Mouse (Mus musculus) kidney, embryonic 14.5 days (tissue): ENCODE measurements around the gene Ube2d1. TPM values are rescaled to one million over a fixed set of nuclear protein-coding genes. Genes with fewer than 3 reads are reported as not detected.

Experiments
- ATAC-seq: fragments of 200-750 bp; cut with Nextera tagmentation; 2 replicates; pipeline ENCODE4 v1.8.0; 2017; ENCODE audit warnings: moderate number of reproducible peaks, mild to moderate bottlenecking, moderate TSS enrichment, moderate library complexity; ENCODE audit not compliant: low FRiP score, low TSS enrichment
- H3K27ac ChIP-seq: fragments of 300-500 bp; sonication (generic); 2 replicates; pipeline ENCODE4 v1.5.1; 2014; ENCODE audit warnings: low read depth, mild to moderate bottlenecking, low read length, moderate library complexity, mixed read lengths
- H3K27me3 ChIP-seq: fragments of 300-500 bp; sonication (generic); 2 replicates; pipeline ENCODE4 v1.6.1; 2014; ENCODE audit warnings: mild to moderate bottlenecking, low read length; ENCODE audit not compliant: control insufficient read depth, insufficient read depth
- H3K36me3 ChIP-seq: fragments of 300-500 bp; sonication (generic); 2 replicates; pipeline ENCODE4 v1.6.1; 2014; ENCODE audit warnings: low read length, mixed read lengths; ENCODE audit not compliant: control insufficient read depth, insufficient read depth
- H3K4me1 ChIP-seq: fragments of 300-500 bp; sonication (generic); 2 replicates; pipeline ENCODE4 v1.6.1; 2014; ENCODE audit warnings: low read length, mixed read lengths; ENCODE audit not compliant: control insufficient read depth, insufficient read depth
- H3K4me2 ChIP-seq: fragments of 300-500 bp; sonication (generic); replicated peaks from 2 replicates; pipeline ENCODE4 v1.6.1; 2014; ENCODE audit warnings: low read depth, mild to moderate bottlenecking, low read length
- H3K4me3 ChIP-seq: fragments of 300-500 bp; sonication (generic); 2 replicates; pipeline ENCODE4 v1.5.1; 2014; ENCODE audit warnings: mild to moderate bottlenecking, low read length
- H3K9ac ChIP-seq: fragments of 300-500 bp; sonication (generic); 2 replicates; pipeline ENCODE4 v1.6.1; 2014; ENCODE audit warnings: low read depth, mild to moderate bottlenecking, low read length, moderate library complexity
- H3K9me3 ChIP-seq: fragments of 300-500 bp; sonication (generic); 2 replicates; pipeline ENCODE4 v1.6.1; 2016; ENCODE audit warnings: low read length; ENCODE audit not compliant: control insufficient read depth
- WGBS: fragments of 180-500 bp; shearing (Covaris S2); extraction: QIAGEN DNeasy Blood & Tissue Kit; methylation state at CpG from one replicate; pipeline ENCODE4 v1.1.7; 2014; 5-methylcytosine and 5-hydroxymethylcytosine counted together
- polyA plus RNA-seq: library from polyadenylated mRNA; unstranded; fragments of >200 nt; fragmentation: Nextera tagmentation; extraction: Ambion mirVana; gene quantifications from 2 replicates; pipeline ENCODE4 v1.2.1, GENCODE M21; 2014

The Ube2d1 gene
- polyA plus RNA-seq, 1 experiment from 2014 or later, result 83.1 TPM

DNA sequence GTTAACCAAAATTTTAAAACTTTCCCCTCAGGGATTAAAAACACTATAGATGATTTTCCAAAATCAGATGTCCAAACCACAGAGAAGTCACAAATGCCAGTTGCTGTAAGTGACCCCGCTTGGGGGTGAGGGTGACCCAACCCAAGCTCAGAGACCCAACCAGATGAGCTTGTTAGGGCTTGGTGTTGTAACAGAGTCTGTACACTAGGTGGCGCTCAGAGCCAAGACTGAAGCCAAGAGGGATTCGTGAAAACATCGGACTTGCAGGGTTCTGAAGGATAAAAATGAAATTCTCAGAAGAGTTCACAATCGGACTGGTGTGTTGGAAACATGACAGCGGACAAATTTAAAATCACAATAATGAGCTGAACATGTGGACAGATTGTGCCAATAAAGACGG lies 41.7 kb upstream of the Ube2d1 start:
- no peak; the same call in 1 of the 2 replicates for ATAC-seq
- 16% methylated on average over 7 of the region's 7 CpGs for WGBS

GRCm38 (mm10) chr10:71326123-71326522 lies 41.1 kb upstream of the Ube2d1 start:
- Histone ChIP-seq H3K27me3 (no peaks in the 10 kb centered on the region), H3K9ac (no peak overlapping the region), H3K4me1 (no peaks in the 10 kb centered on the region), H3K4me3 (no peak overlapping the region), H3K4me2 (no peak overlapping the region), H3K27ac (no peak overlapping the region), H3K9me3 (no peaks in the 10 kb centered on the region), H3K36me3 (peaks cover 11% of the 10 kb centered on the region; the same call in 1 of the 2 replicates)
- no peak for ATAC-seq
- WGBS, result 75% methylated on average over 7 of the region's 7 CpGs

More for the DNA sequence above, 41.7 kb upstream of the Ube2d1 start:
- no peaks in the 10 kb centered on the region for H3K27me3 ChIP-seq
- no peaks in the 10 kb centered on the region for H3K4me1 ChIP-seq
- H3K27ac ChIP-seq, result no peak overlapping the region
- no peak overlapping the region for H3K4me3 ChIP-seq
- no peak overlapping the region for H3K4me2 ChIP-seq
- peaks cover 11% of the 10 kb centered on the region; the same call in 1 of the 2 replicates for H3K36me3 ChIP-seq
- H3K9ac ChIP-seq, result no peak overlapping the region
- no peaks in the 10 kb centered on the region for H3K9me3 ChIP-seq

GRCm38 (mm10) chr10:71323669-71324068 lies 38.6 kb upstream of the Ube2d1 start:
- WGBS, result 82% methylated on average over 8 of the region's 8 CpGs
- Histone ChIP-seq H3K27me3 (no peaks in the 10 kb centered on the region), H3K9me3 (no peaks in the 10 kb centered on the region), H3K4me1 (no peaks in the 10 kb centered on the region), H3K27ac (no peak overlapping the region), H3K36me3 (no peaks in the 10 kb centered on the region), H3K9ac (no peak overlapping the region), H3K4me3 (no peak overlapping the region), H3K4me2 (no peak overlapping the region)
- ATAC-seq, result no peak

DNA sequence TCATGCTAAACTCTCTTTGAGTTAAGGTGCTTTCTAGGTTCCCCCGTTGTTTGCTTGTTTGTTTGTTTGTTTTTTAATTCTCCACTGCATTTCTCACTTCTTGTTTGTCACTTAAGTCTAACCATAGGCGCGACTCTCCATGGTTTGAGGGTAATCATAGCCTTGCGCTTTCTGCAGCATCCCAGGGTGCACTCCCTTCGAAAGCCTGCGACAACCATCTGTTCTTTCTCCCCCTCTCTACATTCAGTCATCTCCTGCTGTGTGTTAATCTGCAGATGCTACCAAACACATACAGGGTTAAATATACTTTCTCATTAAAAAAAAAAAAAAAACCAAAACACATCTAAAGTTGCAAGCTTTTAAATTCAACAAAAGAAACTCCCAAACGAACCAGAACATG lies 31.4 kb upstream of the Ube2d1 start:
- Histone ChIP-seq H3K4me2 (no peak overlapping the region), H3K4me1 (no peaks in the 10 kb centered on the region)
- no peak for ATAC-seq

DNA sequence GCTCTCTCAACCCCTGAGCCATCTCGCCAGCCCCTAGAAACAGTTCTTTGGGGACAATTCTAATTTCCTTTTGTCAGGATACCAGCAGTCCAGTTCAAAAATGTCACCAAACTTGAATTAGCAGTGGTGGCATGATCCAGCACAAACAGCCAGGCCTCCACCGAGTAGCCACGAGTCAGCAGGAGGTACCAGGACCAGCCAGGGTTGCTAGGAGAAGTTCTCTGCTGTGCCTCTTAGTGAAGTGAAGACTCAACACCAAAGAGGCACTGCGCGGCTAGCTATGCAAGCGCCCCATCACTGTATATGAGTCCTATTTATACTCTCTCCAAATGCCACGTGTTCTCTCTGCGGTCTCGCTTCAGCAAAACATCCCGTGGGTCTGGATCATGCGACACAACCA lies 31.0 kb upstream of the Ube2d1 start:
- 86% methylated on average over 11 of the region's 11 CpGs for WGBS
- Histone ChIP-seq H3K27me3 (no peaks in the 10 kb centered on the region), H3K9ac (no peak overlapping the region)

More for the DNA sequence above, 31.4 kb upstream of the Ube2d1 start:
- H3K9ac ChIP-seq, result no peak overlapping the region
- H3K36me3 ChIP-seq, result no peaks in the 10 kb centered on the region
- H3K27me3 ChIP-seq, result no peaks in the 10 kb centered on the region
- 81% methylated on average over 7 of the region's 7 CpGs for WGBS
- H3K9me3 ChIP-seq, result no peaks in the 10 kb centered on the region
- no peak overlapping the region for H3K4me3 ChIP-seq
- no peak overlapping the region for H3K27ac ChIP-seq

GRCm38 (mm10) chr10:71314596-71314995 lies 29.5 kb upstream of the Ube2d1 start:
- no peak for ATAC-seq
- no peak overlapping the region for H3K9ac ChIP-seq
- H3K4me2 ChIP-seq, result no peak overlapping the region
- H3K9me3 ChIP-seq, result no peaks in the 10 kb centered on the region
- H3K36me3 ChIP-seq, result no peaks in the 10 kb centered on the region
- no peaks in the 10 kb centered on the region for H3K4me1 ChIP-seq
- 62% methylated on average over 3 of the region's 3 CpGs for WGBS
- no peak overlapping the region for H3K4me3 ChIP-seq
- H3K27ac ChIP-seq, result no peak overlapping the region
- no peaks in the 10 kb centered on the region for H3K27me3 ChIP-seq

More for the DNA sequence above, 31.0 kb upstream of the Ube2d1 start:
- H3K9me3 ChIP-seq, result no peaks in the 10 kb centered on the region
- no peak overlapping the region for H3K4me3 ChIP-seq
- ATAC-seq, result no peak
- no peak overlapping the region for H3K27ac ChIP-seq
- H3K36me3 ChIP-seq, result no peaks in the 10 kb centered on the region
- H3K4me2 ChIP-seq, result no peak overlapping the region
- no peaks in the 10 kb centered on the region for H3K4me1 ChIP-seq

- Histone ChIP-seq H3K27me3 (no peaks in the 10 kb centered on the region), H3K27ac (no peak overlapping the region), H3K9ac (no peak overlapping the region), H3K4me1 (no peaks in the 10 kb centered on the region), H3K4me2 (no peak overlapping the region), H3K9me3 (no peaks in the 10 kb centered on the region), H3K4me3 (no peak overlapping the region), H3K36me3 (no peaks in the 10 kb centered on the region)
- 68% methylated on average over 3 of the region's 3 CpGs for WGBS
- ATAC-seq, result no peak
These were observed 25.2 kb upstream of the Ube2d1 start for GRCm38 (mm10) chr10:71310288-71310687.

GRCm38 (mm10) chr10:71308199-71308598 lies 23.1 kb upstream of the Ube2d1 start:
- Histone ChIP-seq H3K4me3 (no peak overlapping the region), H3K4me1 (no peaks in the 10 kb centered on the region), H3K36me3 (no peaks in the 10 kb centered on the region), H3K27me3 (no peaks in the 10 kb centered on the region), H3K27ac (no peak overlapping the region), H3K4me2 (no peak overlapping the region), H3K9me3 (no peaks in the 10 kb centered on the region), H3K9ac (no peak overlapping the region)
- no peak for ATAC-seq
- 90% methylated on average over 5 of the region's 5 CpGs for WGBS

- Histone ChIP-seq H3K4me3 (no peak overlapping the region), H3K9ac (no peak overlapping the region), H3K36me3 (no peaks in the 10 kb centered on the region), H3K4me1 (no peaks in the 10 kb centered on the region), H3K27ac (no peak overlapping the region), H3K27me3 (no peaks in the 10 kb centered on the region), H3K4me2 (no peak overlapping the region), H3K9me3 (no peaks in the 10 kb centered on the region)
- 74% methylated on average over 6 of the region's 6 CpGs for WGBS
- no peak for ATAC-seq
These were observed 21.7 kb upstream of the Ube2d1 start for GRCm38 (mm10) chr10:71306759-71307158.
